Mouse (Mus musculus) small intestine, adult 2 months (tissue): ENCODE data around the gene Rab11fip3. TPM values are rescaled to one million over a fixed set of nuclear protein-coding genes. Genes with fewer than 3 reads are reported as not detected.

Source experiments
- H3K27ac ChIP-seq: fragments of 200-500 bp; 2 replicates; pipeline ENCODE4 v1.5.1; 2012; ENCODE audit warnings: low read depth, low read length, control low read depth, inconsistent platforms; ENCODE audit not compliant: insufficient read depth
- H3K27me3 ChIP-seq: fragments of 200-500 bp; 2 replicates; pipeline ENCODE4 v1.6.1; 2012; ENCODE audit warnings: mild to moderate bottlenecking, moderate library complexity, low read length, inconsistent platforms; ENCODE audit not compliant: control insufficient read depth, insufficient read depth
- H3K36me3 ChIP-seq: fragments of 200-500 bp; 2 replicates; pipeline ENCODE4 v1.6.1; 2012; ENCODE audit warnings: mild to moderate bottlenecking, low read length, control low read depth, inconsistent platforms; ENCODE audit not compliant: control insufficient read depth, insufficient read depth
- H3K4me1 ChIP-seq: fragments of 200-500 bp; 2 replicates; pipeline ENCODE4 v1.6.1; 2012; ENCODE audit warnings: low read length, inconsistent platforms, mixed read lengths; ENCODE audit not compliant: control insufficient read depth, insufficient read depth, insufficient read length
- H3K4me3 ChIP-seq: fragments of 200-500 bp; 2 replicates; pipeline ENCODE4 v1.5.1; 2012; ENCODE audit warnings: low read depth, mild to moderate bottlenecking, control low read depth, inconsistent platforms, low read length, moderate library complexity
- CTCF ChIP-seq: fragments of 200-500 bp; IDR thresholded peaks from 2 replicates; pipeline ENCODE4 v1.5.1; 2012; ENCODE audit warnings: low read depth, mild to moderate bottlenecking, control low read depth, inconsistent platforms, low read length, moderate library complexity, mixed read lengths; ENCODE audit not compliant: insufficient replicate concordance, insufficient read length; ENCODE audit errors: extremely low read depth
- POLR2A ChIP-seq: fragments of 200-500 bp; IDR thresholded peaks from 2 replicates; pipeline ENCODE4 v1.6.1; 2012; ENCODE audit warnings: low read depth, mild to moderate bottlenecking, control low read depth, inconsistent platforms, low read length, moderate library complexity
- WGBS: fragments of 180-500 bp; shearing (Covaris S2); methylation state at CpG from one replicate; pipeline ENCODE4 v1.1.7; 2018; 5-methylcytosine and 5-hydroxymethylcytosine counted together
- polyA plus RNA-seq: library from polyadenylated mRNA; depleted of rRNA; stranded (reverse); fragments of >200 nt; gene quantifications from 2 replicates; pipeline ENCODE4 v1.2.3, GENCODE M21; 2012

Rab11fip3 gene
- polyA plus RNA-seq, 1 experiment, result 116 TPM

GRCm38 (mm10) chr17:26080867-26081266 is 11.5 kb upstream of the Rab11fip3 start:
- no peak overlapping the region for H3K4me3 ChIP-seq
- H3K27me3 ChIP-seq, result no peaks in the 10 kb centered on the region
- H3K36me3 ChIP-seq, result peaks cover 16% of the 10 kb centered on the region
- TF ChIP-seq POLR2A (no peak), CTCF (no peak)
- no peaks in the 10 kb centered on the region for H3K4me1 ChIP-seq
- WGBS, result 16% methylated on average over 2 of the region's 2 CpGs
- H3K27ac ChIP-seq, result no peak overlapping the region

GRCm38 (mm10) chr17:26078851-26079250 is 9.5 kb upstream of the Rab11fip3 start:
- Histone ChIP-seq H3K27ac (no peak overlapping the region), H3K27me3 (no peaks in the 10 kb centered on the region), H3K4me1 (no peaks in the 10 kb centered on the region), H3K36me3 (peaks cover 14% of the 10 kb centered on the region), H3K4me3 (no peak overlapping the region)
- TF ChIP-seq CTCF (no peak), POLR2A (no peak)
- WGBS, result 62% methylated on average over 2 of the region's 2 CpGs

GRCm38 (mm10) chr17:26075246-26075645 is 5.9 kb upstream of the Rab11fip3 start:
- H3K4me3 ChIP-seq, result no peak overlapping the region
- H3K27ac ChIP-seq, result no peak overlapping the region
- 0 out of 2 replicates have a peak, but pooled peaks cover 3% of the 10 kb centered on the region for H3K27me3 ChIP-seq
- no peaks in the 10 kb centered on the region for H3K36me3 ChIP-seq
- no peak for TF ChIP-seq CTCF
- TF ChIP-seq POLR2A, result no peak
- 72% methylated on average over 3 of the region's 3 CpGs for whole genome bisulfite sequencing
- H3K4me1 ChIP-seq, result no peaks in the 10 kb centered on the region

- 0 out of 2 replicates have a peak, but pooled peaks cover 3% of the 10 kb centered on the region for H3K27me3 ChIP-seq
- H3K4me3 ChIP-seq, result no peak overlapping the region
- no peak for TF ChIP-seq POLR2A
- TF ChIP-seq CTCF, result no peak
- H3K27ac ChIP-seq, result no peak overlapping the region
- 8% methylated on average over 6 of the region's 6 CpGs for WGBS
- peaks cover 18% of the 10 kb centered on the region for H3K4me1 ChIP-seq
- no peaks in the 10 kb centered on the region for H3K36me3 ChIP-seq
These were observed 781 bp upstream of the Rab11fip3 start for GRCm38 (mm10) chr17:26070136-26070535.

- Histone ChIP-seq H3K36me3 (no peaks in the 10 kb centered on the region), H3K27me3 (0 out of 2 replicates have a peak, but pooled peaks cover 2% of the 10 kb centered on the region), H3K4me3 (peak overlapping the region; percentile 91), H3K27ac (no peak overlapping the region), H3K4me1 (peaks cover 18% of the 10 kb centered on the region)
- no peak for TF ChIP-seq CTCF
- no peak for TF ChIP-seq POLR2A
- 6% methylated on average over 44 of the region's 44 CpGs for WGBS
These were observed 1.1 kb downstream of the Rab11fip3 start for GRCm38 (mm10) chr17:26068024-26068830.

- Histone ChIP-seq H3K27ac (no peak overlapping the region), H3K4me3 (no peak overlapping the region), H3K27me3 (no peaks in the 10 kb centered on the region), H3K4me1 (peaks cover 18% of the 10 kb centered on the region), H3K36me3 (no peaks in the 10 kb centered on the region)
- no peak for TF ChIP-seq CTCF
- TF ChIP-seq POLR2A, result no peak
- WGBS, result 95% methylated on average over 7 of the region's 7 CpGs
These were observed 2.8 kb downstream of the Rab11fip3 start for GRCm38 (mm10) chr17:26066488-26067020.

- peaks cover 16% of the 10 kb centered on the region for H3K4me1 ChIP-seq
- TF ChIP-seq CTCF (no peak), POLR2A (no peak)
- no peaks in the 10 kb centered on the region for H3K27me3 ChIP-seq
- H3K27ac ChIP-seq, result no peak overlapping the region
- H3K4me3 ChIP-seq, result no peak overlapping the region
- H3K36me3 ChIP-seq, result no peaks in the 10 kb centered on the region
- WGBS, result 70% methylated on average over 6 of the region's 6 CpGs
These were observed 4.4 kb downstream of the Rab11fip3 start for GRCm38 (mm10) chr17:26064916-26065315.
